Mouse (Mus musculus) kidney, embryonic 16.5 days (tissue): Measurements from ENCODE around the gene Mlh3. TPM values are rescaled to one million over a fixed set of nuclear protein-coding genes. Genes with fewer than 3 reads are reported as not detected.
A peak's percentile ranks its signal among the peaks of the same experiment; 100 is the strongest.

Experiments used
- ATAC-seq: fragments of 200-750 bp; cut with Nextera tagmentation; 2 replicates; pipeline ENCODE4 v1.8.0; 2017; ENCODE audit warnings: moderate TSS enrichment; ENCODE audit not compliant: low FRiP score, low TSS enrichment
- H3K27ac ChIP-seq: fragments of 300-500 bp; sonication (generic); 2 replicates; pipeline ENCODE4 v1.5.1; 2014; ENCODE audit warnings: low read length
- H3K27me3 ChIP-seq: fragments of 300-500 bp; sonication (generic); 2 replicates; pipeline ENCODE4 v1.6.1; 2014; ENCODE audit warnings: low read length, control low read depth, mixed read lengths; ENCODE audit not compliant: insufficient read depth
- H3K36me3 ChIP-seq: fragments of 300-500 bp; sonication (generic); 2 replicates; pipeline ENCODE4 v1.6.1; 2014; ENCODE audit warnings: low read length, control low read depth, mixed read lengths; ENCODE audit not compliant: insufficient read depth
- H3K4me1 ChIP-seq: fragments of 300-500 bp; sonication (generic); 2 replicates; pipeline ENCODE4 v1.6.1; 2014; ENCODE audit warnings: low read length, control low read depth, mixed read lengths; ENCODE audit not compliant: insufficient read depth
- H3K4me2 ChIP-seq: fragments of 300-500 bp; sonication (generic); replicated peaks from 2 replicates; pipeline ENCODE4 v1.6.1; 2014; ENCODE audit warnings: low read depth, low read length
- H3K4me3 ChIP-seq: fragments of 300-500 bp; sonication (generic); 2 replicates; pipeline ENCODE4 v1.5.1; 2014; ENCODE audit warnings: mild to moderate bottlenecking, low read length
- H3K9ac ChIP-seq: fragments of 300-500 bp; sonication (generic); replicated peaks from 2 replicates; pipeline ENCODE4 v1.6.1; 2014; ENCODE audit warnings: low read length
- H3K9me3 ChIP-seq: fragments of 300-500 bp; sonication (generic); 2 replicates; pipeline ENCODE4 v1.6.1; 2016; ENCODE audit warnings: low read length, control low read depth
- WGBS: fragments of 180-500 bp; shearing (Covaris S2); extraction: QIAGEN DNeasy Blood & Tissue Kit; methylation state at CpG from one replicate; pipeline ENCODE4 v1.1.7; 2014; 5-methylcytosine and 5-hydroxymethylcytosine counted together
- polyA plus RNA-seq: library from polyadenylated mRNA; unstranded; fragments of >200 nt; fragmentation: Nextera tagmentation; extraction: Ambion mirVana; gene quantifications from 2 replicates; pipeline ENCODE4 v1.2.1, GENCODE M21; 2015

Gene Mlh3
- polyA plus RNA-seq, 1 experiment from 2014 or later: 9.7 TPM

DNA sequence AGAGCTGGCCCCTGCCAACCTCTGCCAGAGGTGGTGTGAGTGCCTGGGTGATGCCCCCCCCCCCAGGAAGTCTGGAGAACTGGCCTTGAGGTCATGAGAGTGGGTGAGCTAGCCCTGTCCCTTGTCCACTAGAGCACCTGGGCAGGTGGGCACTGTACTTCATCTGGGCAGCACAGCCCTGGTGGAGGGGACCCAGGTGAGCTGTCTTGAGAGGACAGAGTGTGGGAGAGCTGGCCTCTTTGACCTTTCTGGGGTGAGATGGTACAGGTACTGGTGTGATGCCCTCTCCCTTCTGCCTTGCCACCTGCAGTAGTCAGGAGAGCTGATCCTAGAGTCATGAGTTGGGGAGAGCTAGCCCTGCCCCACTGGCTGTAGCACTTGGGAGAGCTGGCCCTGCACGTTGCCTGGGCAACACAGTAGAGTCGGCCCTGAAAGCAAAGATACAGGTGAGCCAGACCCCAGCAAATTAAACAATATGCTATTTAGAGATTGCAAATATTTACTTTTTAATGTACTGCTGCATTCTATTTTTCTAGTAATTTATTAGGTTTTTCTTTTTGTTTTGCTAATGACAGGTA, 52.6 kb downstream of the Mlh3 start:
- WGBS: 82% methylated on average over 2 of the region's 2 CpGs
- peaks cover 17% of the 10 kb centered on the region for H3K4me1 ChIP-seq
- H3K36me3 ChIP-seq: peaks cover 15% of the 10 kb centered on the region
- no peaks in the 10 kb centered on the region for H3K9me3 ChIP-seq
- no peak overlapping the region for H3K4me3 ChIP-seq
- H3K27me3 ChIP-seq: no peaks in the 10 kb centered on the region
- H3K9ac ChIP-seq: no peak overlapping the region
- no peak for ATAC-seq
- H3K27ac ChIP-seq: no peak overlapping the region
- H3K4me2 ChIP-seq: no peak overlapping the region

GRCm38 (mm10) chr12:85215031-85215430, 55.4 kb downstream of the Mlh3 start:
- no peak for ATAC-seq

GRCm38 (mm10) chr12:85208687-85209199, 61.7 kb downstream of the Mlh3 start:
- no peak overlapping the region for H3K4me3 ChIP-seq
- H3K9ac ChIP-seq: no peak overlapping the region
- no peak for ATAC-seq
- no peak overlapping the region for H3K27ac ChIP-seq
- H3K9me3 ChIP-seq: no peaks in the 10 kb centered on the region
- WGBS: 19% methylated on average over 7 of the region's 7 CpGs
- H3K36me3 ChIP-seq: no peaks in the 10 kb centered on the region
- no peaks in the 10 kb centered on the region for H3K27me3 ChIP-seq
- H3K4me2 ChIP-seq: no peak overlapping the region
- H3K4me1 ChIP-seq: 0 out of 2 replicates have a peak, but pooled peaks cover 5% of the 10 kb centered on the region

More at GRCm38 (mm10) chr12:85215031-85215430, 55.4 kb downstream of the Mlh3 start:
- peaks cover 5% of the 10 kb centered on the region for H3K4me1 ChIP-seq
- H3K27me3 ChIP-seq: no peaks in the 10 kb centered on the region
- H3K36me3 ChIP-seq: no peaks in the 10 kb centered on the region
- H3K27ac ChIP-seq: no peak overlapping the region
- no peak overlapping the region for H3K4me3 ChIP-seq
- 77% methylated on average over 5 of the region's 5 CpGs for WGBS
- H3K9me3 ChIP-seq: no peaks in the 10 kb centered on the region
- no peak overlapping the region for H3K4me2 ChIP-seq
- no peak overlapping the region for H3K9ac ChIP-seq

DNA sequence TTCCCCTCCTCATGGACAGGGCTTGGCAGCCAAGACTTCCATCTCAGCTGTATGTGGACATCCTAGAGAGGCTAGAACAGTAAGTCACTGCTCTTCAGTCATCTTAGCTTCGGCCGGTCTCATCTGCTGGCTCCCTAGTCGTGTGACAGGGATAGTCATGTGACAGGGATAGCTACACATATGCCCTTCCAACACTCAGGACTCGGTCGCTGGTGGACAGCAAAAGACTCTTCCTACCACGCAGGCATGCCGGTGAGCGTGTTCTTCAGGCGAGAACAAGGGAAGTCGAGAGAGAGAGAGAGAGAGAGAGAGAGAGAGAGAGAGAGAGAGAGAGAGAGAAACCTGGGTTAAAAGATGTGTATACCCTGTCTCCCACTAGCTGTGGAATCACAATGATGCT, 65.0 kb downstream of the Mlh3 start:
- Histone ChIP-seq H3K9ac (no peak overlapping the region), H3K27ac (no peak overlapping the region), H3K4me2 (no peak overlapping the region), H3K4me1 (peaks cover 21% of the 10 kb centered on the region), H3K36me3 (no peaks in the 10 kb centered on the region), H3K4me3 (no peak overlapping the region), H3K9me3 (no peaks in the 10 kb centered on the region), H3K27me3 (no peaks in the 10 kb centered on the region)
- 93% methylated on average over 10 of the region's 10 CpGs for WGBS
- no peak for ATAC-seq

GRCm38 (mm10) chr12:85204105-85204504, 66.3 kb downstream of the Mlh3 start:
- Histone ChIP-seq H3K9me3 (no peaks in the 10 kb centered on the region), H3K9ac (no peak overlapping the region), H3K4me1 (peaks cover 21% of the 10 kb centered on the region), H3K36me3 (no peaks in the 10 kb centered on the region), H3K27ac (no peak overlapping the region), H3K4me3 (no peak overlapping the region), H3K4me2 (no peak overlapping the region), H3K27me3 (no peaks in the 10 kb centered on the region)
- no peak for ATAC-seq
- WGBS: 60% methylated on average over 8 of the region's 8 CpGs

DNA sequence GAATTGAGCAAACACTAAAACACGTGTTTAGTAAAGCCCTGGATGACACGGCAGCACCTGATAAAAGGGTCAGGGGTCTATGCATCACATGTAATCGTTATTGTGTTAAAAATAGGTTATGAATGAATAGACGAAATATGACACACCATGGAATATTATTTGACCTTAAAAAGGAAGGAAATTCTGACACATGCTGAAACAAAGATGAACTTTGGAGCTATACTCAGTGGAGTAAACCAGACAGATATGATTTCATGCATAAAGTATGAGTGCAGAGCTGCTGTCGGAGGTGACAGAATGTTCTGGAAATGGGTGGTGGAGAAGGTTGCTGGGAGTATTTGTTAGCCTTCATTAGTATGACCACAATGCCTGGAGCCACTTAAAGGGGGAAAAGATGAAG, 66.7 kb downstream of the Mlh3 start:
- Histone ChIP-seq H3K4me3 (no peak overlapping the region), H3K4me1 (peaks cover 21% of the 10 kb centered on the region), H3K9me3 (no peaks in the 10 kb centered on the region), H3K4me2 (no peak overlapping the region), H3K27ac (no peak overlapping the region), H3K9ac (no peak overlapping the region), H3K27me3 (no peaks in the 10 kb centered on the region), H3K36me3 (no peaks in the 10 kb centered on the region)
- no peak for ATAC-seq
- 78% methylated on average over 5 of the region's 5 CpGs for WGBS

- 64% methylated on average over 7 of the region's 7 CpGs for WGBS
Measured at GRCm38 (mm10) chr12:85202191-85202590, 68.2 kb downstream of the Mlh3 start.

GRCm38 (mm10) chr12:85201830-85202147, 68.6 kb downstream of the Mlh3 start:
- no peak for ATAC-seq
- Histone ChIP-seq H3K9ac (no peak overlapping the region), H3K27ac (peak overlapping the region; percentile 41), H3K4me3 (no peak overlapping the region), H3K36me3 (no peaks in the 10 kb centered on the region), H3K4me2 (no peak overlapping the region), H3K27me3 (no peaks in the 10 kb centered on the region), H3K9me3 (no peaks in the 10 kb centered on the region), H3K4me1 (peaks cover 30% of the 10 kb centered on the region)
- 60% methylated on average over 2 of the region's 2 CpGs for WGBS

More at GRCm38 (mm10) chr12:85202191-85202590, 68.2 kb downstream of the Mlh3 start:
- Histone ChIP-seq H3K9me3 (no peaks in the 10 kb centered on the region), H3K27ac (no peak overlapping the region), H3K4me2 (no peak overlapping the region), H3K9ac (no peak overlapping the region), H3K27me3 (no peaks in the 10 kb centered on the region), H3K4me3 (no peak overlapping the region), H3K36me3 (no peaks in the 10 kb centered on the region), H3K4me1 (peaks cover 28% of the 10 kb centered on the region)
- ATAC-seq: no peak

GRCm38 (mm10) chr12:85200929-85201829, 69.2 kb downstream of the Mlh3 start:
- Histone ChIP-seq H3K4me1 (peaks cover 36% of the 10 kb centered on the region), H3K4me3 (no peak overlapping the region), H3K9ac (no peak overlapping the region), H3K36me3 (no peaks in the 10 kb centered on the region), H3K27ac (peak overlapping the region; percentile 41), H3K9me3 (no peaks in the 10 kb centered on the region), H3K27me3 (no peaks in the 10 kb centered on the region), H3K4me2 (no peak overlapping the region)
- ATAC-seq: no peak; the same call in 1 of the 2 replicates
- WGBS: 17% methylated on average over 24 of the region's 24 CpGs

- Histone ChIP-seq H3K9me3 (no peaks in the 10 kb centered on the region), H3K9ac (no peak overlapping the region), H3K27me3 (no peaks in the 10 kb centered on the region), H3K4me1 (peaks cover 44% of the 10 kb centered on the region), H3K36me3 (no peaks in the 10 kb centered on the region), H3K27ac (no peak overlapping the region), H3K4me3 (no peak overlapping the region), H3K4me2 (no peak overlapping the region)
- no peak for ATAC-seq
- 83% methylated on average over 1 of the region's 1 CpGs for WGBS
Measured at GRCm38 (mm10) chr12:85199954-85200353, 70.4 kb downstream of the Mlh3 start.
